Mouse (Mus musculus) hindbrain, embryonic 12.5 days (tissue): ENCODE measurements at regions not wholly inside any gene's neighbourhood (a gene's known extent, or its start where the extent isn't known, plus 50 kb on each side); places are given as distances from the start of the nearest gene placed in this dataset.

Experiments used
- ATAC-seq: fragments of 200-750 bp; cut with Nextera tagmentation; 2 replicates; pipeline ENCODE4 v1.8.0; 2017; ENCODE audit warnings: moderate TSS enrichment; ENCODE audit not compliant: low FRiP score
- H3K27ac ChIP-seq: fragments of 300-500 bp; sonication (generic); 2 replicates; pipeline ENCODE4 v1.5.1; 2016; ENCODE audit warnings: mild to moderate bottlenecking
- H3K27me3 ChIP-seq: fragments of 300-500 bp; sonication (generic); 2 replicates; pipeline ENCODE4 v1.6.1; 2016; ENCODE audit warnings: mild to moderate bottlenecking
- H3K36me3 ChIP-seq: fragments of 300-500 bp; sonication (generic); 2 replicates; pipeline ENCODE4 v1.6.1; 2016; ENCODE audit warnings: mild to moderate bottlenecking
- H3K4me1 ChIP-seq: fragments of 300-500 bp; sonication (generic); 2 replicates; pipeline ENCODE4 v1.6.1; 2016
- H3K4me2 ChIP-seq: fragments of 300-500 bp; sonication (generic); replicated peaks from 2 replicates; pipeline ENCODE4 v1.6.1; 2016; ENCODE audit warnings: mild to moderate bottlenecking
- H3K4me3 ChIP-seq: fragments of 300-500 bp; sonication (generic); 2 replicates; pipeline ENCODE4 v1.5.1; 2016; ENCODE audit warnings: mild to moderate bottlenecking
- H3K9ac ChIP-seq: fragments of 300-500 bp; sonication (generic); 2 replicates; pipeline ENCODE4 v1.6.1; 2016; ENCODE audit warnings: mild to moderate bottlenecking, moderate library complexity
- H3K9me3 ChIP-seq: fragments of 300-500 bp; sonication (generic); replicated peaks from 2 replicates; pipeline ENCODE4 v1.6.1; 2016; ENCODE audit warnings: mild to moderate bottlenecking
- WGBS: fragments of 180-500 bp; shearing (Covaris S2); methylation state at CpG from one replicate; pipeline ENCODE4 v1.1.7; 2016; 5-methylcytosine and 5-hydroxymethylcytosine counted together

DNA sequence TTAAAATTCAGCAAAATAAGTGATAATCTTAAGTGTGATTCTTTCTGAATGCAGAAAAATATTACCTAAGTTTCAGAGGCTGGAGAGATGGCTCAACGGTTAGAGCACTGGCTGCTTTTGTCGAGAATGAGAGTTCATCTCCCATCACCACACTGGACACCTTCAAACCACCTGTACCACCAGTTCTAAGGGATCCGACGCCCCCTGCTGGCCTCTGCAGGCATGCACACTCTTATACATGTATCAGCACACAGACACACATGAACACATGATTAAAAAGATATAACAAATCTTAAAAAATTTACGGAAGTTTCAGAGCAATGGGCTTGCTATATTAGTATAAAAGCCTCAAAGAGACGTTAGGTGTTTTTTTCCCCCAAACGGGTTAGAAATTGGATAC is 80.9 kb upstream of the Ubash3b start:
- H3K4me1 ChIP-seq = peaks cover 4% of the 10 kb centered on the region; the same call in 1 of the 2 replicates
- no peaks in the 10 kb centered on the region for H3K36me3 ChIP-seq
- 87% methylated on average over 7 of the region's 7 CpGs for WGBS
- no peak overlapping the region for H3K4me2 ChIP-seq
- H3K9me3 ChIP-seq = no peaks in the 10 kb centered on the region
- ATAC-seq = no peak
- H3K4me3 ChIP-seq = no peak overlapping the region
- no peaks in the 10 kb centered on the region for H3K27me3 ChIP-seq
- no peak overlapping the region for H3K27ac ChIP-seq
- H3K9ac ChIP-seq = no peak overlapping the region

DNA sequence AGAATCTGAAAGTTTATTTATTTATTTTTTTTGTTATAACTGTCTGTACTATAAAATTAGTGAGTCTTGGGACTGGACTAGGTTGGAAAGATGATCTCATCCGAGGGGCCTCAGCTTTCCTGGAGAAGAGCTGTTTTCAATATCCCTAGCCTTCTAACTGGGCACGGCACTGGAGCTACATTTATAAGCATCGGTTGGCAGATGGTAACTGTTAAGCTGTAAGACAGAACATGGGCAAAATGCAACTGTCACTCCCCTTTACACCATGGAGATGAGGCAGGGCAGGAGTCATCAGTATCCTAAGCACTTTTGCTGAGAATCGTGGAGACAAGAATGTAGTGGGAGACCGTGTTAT is 77.6 kb upstream of the Ubash3b start:
- H3K4me2 ChIP-seq = no peak overlapping the region
- ATAC-seq = no peak
- H3K36me3 ChIP-seq = no peaks in the 10 kb centered on the region
- H3K27me3 ChIP-seq = no peaks in the 10 kb centered on the region
- H3K4me3 ChIP-seq = no peak overlapping the region
- H3K9me3 ChIP-seq = no peaks in the 10 kb centered on the region
- WGBS = 71% methylated on average over 5 of the region's 5 CpGs
- peak overlapping the region; percentile 68 for H3K27ac ChIP-seq
- no peak overlapping the region for H3K9ac ChIP-seq
- H3K4me1 ChIP-seq = peaks cover 4% of the 10 kb centered on the region; the same call in 1 of the 2 replicates

DNA sequence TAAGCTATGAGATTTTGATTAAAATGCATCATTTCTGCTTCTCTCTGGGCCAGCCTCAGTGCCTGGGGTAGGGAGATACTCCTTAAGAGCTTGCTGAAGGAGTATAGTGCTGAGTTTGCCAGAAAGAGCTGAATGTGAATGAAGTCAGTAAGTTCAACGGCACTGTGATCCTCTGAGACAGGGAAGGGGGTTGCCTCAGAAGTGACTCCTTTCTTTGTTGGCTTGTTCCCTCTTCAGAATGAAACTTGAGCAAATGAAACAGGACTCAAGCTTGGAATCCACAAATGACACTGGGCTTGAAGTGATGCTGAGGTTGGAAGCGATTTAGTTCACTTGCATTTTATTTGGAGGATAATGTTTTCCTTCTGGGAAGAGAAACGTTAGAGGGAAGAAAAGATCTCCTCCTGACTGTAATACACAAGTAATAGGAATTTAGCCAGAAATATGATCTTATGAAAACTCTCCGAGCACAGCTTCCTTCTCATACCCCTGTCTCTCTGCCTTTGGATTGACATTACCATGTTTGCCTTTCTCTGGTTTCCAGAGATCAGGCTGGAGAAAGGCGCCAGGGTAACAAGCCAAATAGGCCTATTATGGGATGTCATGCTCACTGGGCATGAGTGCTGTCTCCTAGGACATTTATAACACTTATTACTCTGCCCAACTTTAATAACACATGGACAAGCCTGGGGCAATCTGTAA is 77.0 kb upstream of the Ubash3b start:
- Histone ChIP-seq H3K4me2 (no peak overlapping the region), H3K36me3 (no peaks in the 10 kb centered on the region), H3K9ac (no peak overlapping the region), H3K27ac (peak overlapping the region; percentile 68), H3K4me3 (no peak overlapping the region), H3K4me1 (peaks cover 4% of the 10 kb centered on the region; the same call in 1 of the 2 replicates), H3K9me3 (no peaks in the 10 kb centered on the region), H3K27me3 (no peaks in the 10 kb centered on the region)
- ATAC-seq = no peak
- WGBS = 62% methylated on average over 5 of the region's 5 CpGs

DNA sequence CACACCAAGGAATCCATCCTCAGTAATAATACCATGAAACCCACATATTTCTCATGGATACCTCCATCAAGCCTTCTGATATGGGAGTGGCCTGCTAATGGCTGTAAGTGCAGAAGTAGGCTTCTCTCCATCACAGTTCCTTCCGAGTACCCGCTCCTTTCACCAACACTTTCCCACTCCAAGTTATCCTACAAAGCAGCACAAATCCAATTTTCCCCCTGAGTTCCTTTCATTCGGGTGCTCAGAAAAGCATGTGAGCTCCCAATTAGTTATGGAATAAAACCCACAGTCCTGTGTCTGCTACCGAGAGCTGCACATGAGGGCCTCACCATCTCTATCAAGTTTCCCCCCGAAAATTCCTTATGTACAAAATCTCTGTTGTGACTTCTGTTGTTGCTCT is 75.8 kb upstream of the Ubash3b start:
- H3K36me3 ChIP-seq = no peaks in the 10 kb centered on the region
- H3K9me3 ChIP-seq = no peaks in the 10 kb centered on the region
- peaks cover 4% of the 10 kb centered on the region; the same call in 1 of the 2 replicates for H3K4me1 ChIP-seq
- no peak overlapping the region for H3K9ac ChIP-seq
- no peaks in the 10 kb centered on the region for H3K27me3 ChIP-seq
- no peak overlapping the region for H3K4me3 ChIP-seq
- no peak overlapping the region for H3K4me2 ChIP-seq
- ATAC-seq = no peak
- H3K27ac ChIP-seq = no peak overlapping the region
- WGBS = 76% methylated on average over 5 of the region's 5 CpGs

DNA sequence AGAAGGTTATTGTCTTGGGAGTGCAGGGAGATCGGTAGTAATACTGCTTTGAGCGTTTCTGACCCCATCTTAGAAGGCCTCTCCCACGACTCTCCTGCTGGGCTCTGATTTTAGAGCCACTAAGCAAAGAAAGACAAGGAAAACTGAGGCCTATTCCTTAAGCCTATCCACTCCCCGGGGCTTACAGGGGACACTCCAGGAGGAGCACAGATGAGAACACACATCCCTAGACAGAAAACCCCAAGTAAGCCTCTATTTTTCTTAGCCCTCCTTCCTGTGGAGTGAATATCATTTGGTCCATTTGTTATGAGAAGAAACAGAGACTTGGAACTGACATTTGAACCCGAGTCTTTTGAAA is 67.7 kb upstream of the Ubash3b start:
- Histone ChIP-seq H3K9ac (peak overlapping the region; percentile 51), H3K4me1 (peaks cover 29% of the 10 kb centered on the region), H3K4me3 (peak overlapping the region; percentile 28), H3K27ac (peak overlapping the region; percentile 92), H3K36me3 (no peaks in the 10 kb centered on the region), H3K4me2 (peak overlapping the region; percentile 56), H3K9me3 (no peaks in the 10 kb centered on the region), H3K27me3 (no peaks in the 10 kb centered on the region)
- WGBS = 6% methylated on average over 5 of the region's 5 CpGs
- ATAC-seq = no peak; the same call in 1 of the 2 replicates

DNA sequence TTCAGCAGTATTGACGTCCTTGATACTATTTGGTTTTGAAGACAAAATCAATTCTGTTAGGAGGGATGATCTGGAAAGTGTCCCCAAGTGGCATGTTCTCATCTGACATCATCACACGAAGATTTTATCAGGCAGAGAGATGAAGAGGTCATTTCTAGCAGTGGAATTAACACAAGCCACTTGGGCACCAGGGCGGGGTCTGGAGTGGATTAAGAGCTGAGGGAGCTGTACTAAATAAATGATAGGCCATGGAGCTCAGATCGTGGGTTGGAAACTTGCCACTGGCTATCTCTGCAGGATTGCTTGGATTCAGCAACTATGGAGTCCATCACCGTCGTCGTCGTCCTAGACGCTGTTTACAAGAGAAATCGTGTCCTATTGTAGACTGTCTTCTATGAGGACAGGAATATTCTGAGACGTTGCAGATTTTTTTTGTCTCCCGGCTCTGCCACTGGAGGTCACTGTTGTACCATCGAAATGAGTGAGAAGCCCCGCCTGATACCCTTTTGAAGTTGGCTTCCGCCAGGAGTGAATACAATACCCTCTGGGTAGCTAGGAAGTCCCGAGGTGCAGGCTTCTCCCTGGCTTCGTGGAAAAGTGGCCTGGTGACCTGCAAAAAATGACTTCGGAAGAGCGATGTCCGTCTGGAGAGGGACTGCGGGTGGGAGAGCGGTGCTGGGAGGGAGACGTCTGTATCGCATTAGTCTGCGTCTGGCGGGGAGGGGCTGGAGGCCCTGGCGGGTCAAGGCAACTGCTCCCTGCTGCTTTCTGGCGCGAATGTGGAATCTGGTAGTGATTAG is 67.1 kb upstream of the Ubash3b start:
- peak; percentile 95 for ATAC-seq
- H3K9ac ChIP-seq = peak overlapping the region; percentile 51
- peaks cover 34% of the 10 kb centered on the region for H3K4me1 ChIP-seq
- no peaks in the 10 kb centered on the region for H3K36me3 ChIP-seq
- WGBS = 5% methylated on average over 29 of the region's 29 CpGs
- H3K9me3 ChIP-seq = no peaks in the 10 kb centered on the region
- H3K4me2 ChIP-seq = peak overlapping the region; percentile 56
- H3K4me3 ChIP-seq = peak overlapping the region; percentile 28
- no peaks in the 10 kb centered on the region for H3K27me3 ChIP-seq
- peak overlapping the region; percentile 92 for H3K27ac ChIP-seq

DNA sequence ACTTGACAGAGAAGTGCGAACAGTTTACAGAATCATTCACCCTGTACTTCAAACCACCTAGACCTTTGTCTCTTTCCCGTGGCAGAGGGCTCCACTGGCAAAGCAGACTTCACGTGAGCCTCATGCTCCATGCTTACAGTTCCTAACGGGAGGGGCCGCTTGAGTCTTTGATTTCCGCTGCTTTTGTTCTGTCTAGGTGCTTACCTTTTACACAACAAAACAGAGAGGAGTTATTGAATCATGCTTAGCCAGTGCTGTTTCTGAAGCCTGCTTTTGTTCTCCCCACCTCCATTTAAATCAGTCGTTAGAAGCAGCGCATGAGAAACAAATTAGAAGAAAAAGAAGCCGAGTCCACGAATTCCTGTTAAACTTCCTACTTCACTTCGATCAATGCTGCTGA is 61.9 kb upstream of the Ubash3b start:
- no peak overlapping the region for H3K9ac ChIP-seq
- no peaks in the 10 kb centered on the region for H3K27me3 ChIP-seq
- no peak overlapping the region for H3K4me3 ChIP-seq
- peaks cover 17% of the 10 kb centered on the region for H3K4me1 ChIP-seq
- ATAC-seq = no peak
- H3K4me2 ChIP-seq = no peak overlapping the region
- no peaks in the 10 kb centered on the region for H3K36me3 ChIP-seq
- 70% methylated on average over 11 of the region's 11 CpGs for WGBS
- no peaks in the 10 kb centered on the region for H3K9me3 ChIP-seq
- no peak overlapping the region for H3K27ac ChIP-seq

DNA sequence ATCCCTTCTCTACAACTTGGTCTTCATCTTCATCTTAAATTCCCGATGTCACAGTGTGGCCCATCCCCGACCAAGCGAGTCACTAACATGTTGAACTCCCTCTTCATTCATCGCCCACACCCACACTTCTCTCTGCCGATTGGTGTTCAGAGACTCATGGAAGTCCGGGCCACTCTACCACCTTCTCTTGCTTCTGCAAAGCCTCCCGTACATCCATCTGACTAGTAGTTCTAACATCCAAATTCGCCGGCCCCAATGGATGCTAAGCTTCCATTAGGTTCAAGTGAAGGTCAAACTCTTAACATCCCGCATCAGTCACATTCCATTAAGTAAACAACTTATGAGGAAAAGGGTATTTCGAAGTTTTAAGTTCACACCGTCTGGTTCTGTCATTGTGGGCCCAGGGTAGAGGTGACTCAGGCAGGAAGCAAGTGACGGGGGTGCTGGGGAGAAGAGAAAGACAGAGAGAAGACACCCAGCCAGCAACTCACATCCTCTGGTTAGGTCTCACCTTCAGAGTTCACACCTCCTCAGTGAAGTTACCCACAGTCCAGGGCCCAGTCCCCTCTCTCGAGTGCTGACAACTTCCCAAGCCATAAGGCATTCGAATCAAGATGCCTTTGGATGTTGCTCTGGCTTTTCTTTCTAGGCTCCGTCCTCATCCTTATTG is 61.0 kb upstream of the Ubash3b start:
- no peaks in the 10 kb centered on the region for H3K9me3 ChIP-seq
- no peaks in the 10 kb centered on the region for H3K36me3 ChIP-seq
- no peak for ATAC-seq
- no peak overlapping the region for H3K4me2 ChIP-seq
- H3K27me3 ChIP-seq = no peaks in the 10 kb centered on the region
- 89% methylated on average over 16 of the region's 16 CpGs for WGBS
- peaks cover 9% of the 10 kb centered on the region; the same call in 1 of the 2 replicates for H3K4me1 ChIP-seq
- H3K4me3 ChIP-seq = no peak overlapping the region
- H3K27ac ChIP-seq = no peak overlapping the region
- no peak overlapping the region for H3K9ac ChIP-seq

DNA sequence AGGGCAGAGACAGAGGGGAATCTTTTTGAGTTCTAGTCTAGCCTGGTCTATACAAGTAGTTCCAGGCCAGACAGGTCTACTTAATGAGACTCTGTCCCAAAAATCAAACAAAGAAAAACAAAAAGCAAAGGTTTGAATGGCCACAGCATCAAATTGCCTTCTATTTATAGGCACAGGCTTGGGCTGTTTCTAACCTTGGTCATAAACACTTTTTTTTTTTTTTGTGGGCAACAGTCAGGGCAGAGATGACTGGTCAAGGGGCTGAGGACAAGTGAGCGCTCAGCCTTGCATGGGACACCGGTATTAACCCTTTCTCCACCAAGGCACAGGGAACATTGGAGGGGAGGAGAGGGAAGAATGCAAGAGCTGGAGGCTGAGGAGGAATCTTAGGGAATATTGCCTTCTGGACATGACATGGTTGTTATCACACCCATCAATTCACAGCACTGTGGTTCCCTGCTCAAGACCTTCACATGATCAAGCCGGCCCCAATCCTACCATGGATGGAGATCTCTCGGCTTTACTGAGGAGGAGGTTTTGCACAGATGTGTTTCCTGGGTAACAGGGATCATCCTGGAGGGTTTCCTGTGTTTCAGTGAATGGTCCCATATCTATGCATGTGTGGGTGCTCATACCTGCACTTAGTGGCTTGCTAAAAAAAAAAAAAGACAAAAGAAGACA is 59.8 kb upstream of the Ubash3b start:
- Histone ChIP-seq H3K27ac (no peak overlapping the region), H3K27me3 (no peaks in the 10 kb centered on the region), H3K9me3 (no peaks in the 10 kb centered on the region), H3K36me3 (no peaks in the 10 kb centered on the region), H3K4me2 (no peak overlapping the region), H3K9ac (no peak overlapping the region), H3K4me1 (peaks cover 8% of the 10 kb centered on the region; the same call in 1 of the 2 replicates), H3K4me3 (no peak overlapping the region)
- WGBS = 91% methylated on average over 4 of the region's 4 CpGs
- no peak for ATAC-seq

DNA sequence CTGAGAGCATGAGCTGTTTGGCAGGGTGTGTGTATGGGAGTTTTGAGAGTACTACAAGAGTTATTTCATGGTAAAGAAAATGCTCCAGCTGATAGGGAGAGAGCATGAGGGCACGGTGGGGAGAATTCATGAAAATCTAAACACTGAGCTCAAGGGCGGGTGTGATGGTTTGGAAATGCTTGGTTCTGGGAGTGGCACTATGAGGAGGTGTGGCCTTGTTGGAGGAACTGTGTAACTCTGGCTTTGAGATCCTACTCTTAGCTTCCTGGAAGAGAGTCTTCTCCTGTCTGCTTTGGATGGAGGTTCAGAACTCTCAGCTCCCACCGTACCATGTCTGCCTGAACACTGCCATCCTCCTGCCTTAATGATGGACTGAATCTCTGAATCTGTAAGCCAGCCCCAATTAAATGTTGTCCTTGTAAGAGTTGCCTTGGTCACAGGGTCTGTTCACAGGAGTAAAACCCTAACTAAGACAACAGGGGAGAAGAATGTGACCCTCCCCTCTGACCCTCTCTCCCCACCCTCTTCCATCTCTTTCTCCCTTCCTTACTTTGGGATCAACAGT is 58.7 kb upstream of the Ubash3b start:
- Histone ChIP-seq H3K9ac (no peak overlapping the region), H3K4me1 (peaks cover 8% of the 10 kb centered on the region; the same call in 1 of the 2 replicates), H3K27me3 (no peaks in the 10 kb centered on the region), H3K4me2 (no peak overlapping the region), H3K36me3 (no peaks in the 10 kb centered on the region), H3K4me3 (no peak overlapping the region), H3K27ac (no peak overlapping the region), H3K9me3 (no peaks in the 10 kb centered on the region)
- ATAC-seq = no peak
- 93% methylated on average over 3 of the region's 3 CpGs for WGBS

DNA sequence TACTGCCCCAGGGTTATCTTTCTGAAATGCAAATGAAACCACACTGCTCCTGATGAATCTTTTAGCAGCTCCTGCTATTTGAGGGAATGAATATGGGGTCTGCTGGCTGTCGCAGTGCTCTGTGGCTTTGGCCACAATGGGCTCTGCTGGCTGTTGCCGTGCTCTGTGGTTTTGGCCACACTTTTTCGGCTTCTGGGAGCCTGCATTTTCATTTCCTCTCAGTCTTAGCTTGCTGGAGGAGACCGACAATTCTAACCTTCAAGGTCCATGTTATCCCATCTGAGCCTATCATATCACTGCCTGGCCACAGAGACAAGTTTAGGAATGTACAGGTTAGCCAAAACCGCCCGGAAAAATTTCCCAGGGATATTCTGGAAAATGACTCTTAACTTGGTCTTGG is 57.2 kb upstream of the Ubash3b start:
- no peak overlapping the region for H3K4me3 ChIP-seq
- H3K4me2 ChIP-seq = no peak overlapping the region
- H3K27me3 ChIP-seq = no peaks in the 10 kb centered on the region
- H3K9ac ChIP-seq = no peak overlapping the region
- no peak overlapping the region for H3K27ac ChIP-seq
- no peaks in the 10 kb centered on the region for H3K9me3 ChIP-seq
- ATAC-seq = no peak
- no peaks in the 10 kb centered on the region for H3K36me3 ChIP-seq
- 91% methylated on average over 6 of the region's 6 CpGs for WGBS
- H3K4me1 ChIP-seq = peaks cover 4% of the 10 kb centered on the region; the same call in 1 of the 2 replicates

DNA sequence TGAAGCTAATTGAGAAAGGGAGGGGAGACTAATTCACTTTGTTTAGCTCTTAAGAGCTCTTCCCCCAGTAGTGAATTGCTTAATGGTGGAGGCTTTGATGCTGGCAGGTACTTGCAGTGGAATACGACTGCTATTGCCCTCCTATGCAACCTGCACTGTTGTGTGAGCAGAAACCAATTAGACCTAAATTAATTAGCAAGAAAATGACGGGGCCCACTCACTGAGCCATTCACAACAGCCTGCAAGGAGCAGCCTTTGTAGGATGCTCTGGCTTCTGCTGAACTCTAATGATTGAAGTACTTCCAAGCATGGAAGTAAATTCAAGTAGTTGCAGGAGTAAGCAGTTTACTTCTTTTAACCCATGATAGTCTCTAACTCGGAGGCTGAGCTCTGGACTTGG is 54.8 kb upstream of the Ubash3b start:
- no peak overlapping the region for H3K4me2 ChIP-seq
- no peak for ATAC-seq
- H3K9me3 ChIP-seq = no peaks in the 10 kb centered on the region
- no peaks in the 10 kb centered on the region for H3K27me3 ChIP-seq
- peaks cover 19% of the 10 kb centered on the region for H3K4me1 ChIP-seq
- no peak overlapping the region for H3K27ac ChIP-seq
- H3K9ac ChIP-seq = no peak overlapping the region
- no peaks in the 10 kb centered on the region for H3K36me3 ChIP-seq
- 55% methylated on average over 3 of the region's 3 CpGs for WGBS
- H3K4me3 ChIP-seq = no peak overlapping the region
